Mouse (Mus musculus) thymus, postnatal 4 days (tissue): ENCODE results near the gene Drosha.

Experiments used
- DNase-seq: peaks from one replicate; pipeline ENCODE4 v3.0.0; 2021

Drosha gene

DNA sequence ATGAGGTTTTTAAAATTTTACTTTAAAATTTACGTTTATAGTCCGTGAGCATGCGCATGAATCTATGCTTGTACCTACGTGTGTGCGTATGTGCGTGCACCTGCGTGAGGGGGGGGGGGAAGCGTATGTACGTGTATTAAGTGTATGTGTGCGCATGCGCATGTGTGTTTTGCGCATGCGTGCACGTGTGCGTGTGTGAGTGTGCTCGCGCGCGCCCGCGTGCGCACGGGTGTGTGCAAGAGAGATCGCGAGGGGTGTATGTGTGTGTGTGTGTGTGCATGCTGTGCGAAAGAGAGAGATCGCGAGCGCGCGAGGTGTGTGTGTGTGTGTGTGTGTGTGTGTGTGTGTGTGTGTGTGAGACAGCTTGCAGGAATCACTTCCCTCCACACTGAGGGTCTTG, 8.8 kb downstream of the Drosha start:
- no peak for DNase-seq

DNA sequence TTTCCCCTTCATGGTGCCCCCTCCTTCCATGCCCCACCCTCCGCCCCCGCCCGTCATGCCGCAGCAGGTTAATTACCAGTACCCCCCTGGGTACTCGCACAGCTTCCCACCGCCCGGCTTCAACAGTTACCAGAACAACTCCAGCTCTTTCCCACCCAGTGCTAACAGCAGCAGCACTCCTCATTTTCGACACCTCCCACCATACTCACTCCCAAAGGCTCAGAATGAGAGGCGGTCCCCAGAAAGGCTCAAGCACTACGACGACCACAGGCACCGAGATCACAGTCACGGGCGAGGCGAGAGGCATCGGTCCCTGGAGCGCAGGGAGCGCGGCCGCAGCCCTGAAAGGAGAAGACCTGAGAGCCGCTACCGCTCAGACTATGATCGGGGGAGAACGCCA, 9.6 kb downstream of the Drosha start:
- no peak for DNase-seq

- DNase-seq, result no peak
Measured at GRCm38 (mm10) chr15:12840737-12841136, 16.1 kb downstream of the Drosha start.

GRCm38 (mm10) chr15:12842833-12843232, 18.2 kb downstream of the Drosha start:
- peak; percentile 25 for DNase-seq

DNA sequence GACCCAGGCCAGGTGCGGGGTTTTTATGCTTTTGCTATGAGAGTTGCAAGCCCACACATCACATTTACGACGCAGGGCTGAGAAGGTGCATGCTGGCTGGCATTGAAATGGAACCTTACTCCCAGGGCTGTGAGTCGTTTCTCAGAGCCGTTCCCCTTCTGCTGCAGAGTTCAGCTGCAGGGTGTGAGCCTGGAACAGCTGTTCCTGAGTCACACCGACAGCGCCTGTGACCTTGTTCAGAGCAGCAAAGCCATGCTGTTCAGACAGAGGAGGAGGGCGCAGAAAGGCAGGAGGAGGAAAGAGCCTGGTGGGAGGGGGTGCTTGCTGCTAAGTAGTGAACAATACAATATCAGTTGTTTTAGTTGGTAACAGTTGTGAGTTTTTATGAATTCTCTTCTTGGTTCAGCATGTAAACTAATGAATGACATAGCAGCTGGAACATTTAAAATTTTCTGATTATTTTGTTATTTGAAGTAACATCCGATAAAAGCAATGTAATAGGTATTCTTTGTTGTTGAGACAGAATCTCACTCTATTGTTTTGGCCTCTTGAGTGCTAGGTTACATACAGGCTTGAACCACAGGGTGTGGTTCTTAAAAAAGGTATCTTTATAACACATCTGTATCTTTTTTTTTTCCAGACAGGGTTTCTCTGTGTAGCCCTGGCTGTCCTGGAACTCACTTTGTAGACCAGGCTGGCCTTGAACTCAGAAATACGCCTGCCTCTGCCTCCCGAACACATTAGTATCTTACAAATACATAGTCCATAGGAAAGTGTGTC, 23.8 kb downstream of the Drosha start:
- DNase-seq, result no peak

DNA sequence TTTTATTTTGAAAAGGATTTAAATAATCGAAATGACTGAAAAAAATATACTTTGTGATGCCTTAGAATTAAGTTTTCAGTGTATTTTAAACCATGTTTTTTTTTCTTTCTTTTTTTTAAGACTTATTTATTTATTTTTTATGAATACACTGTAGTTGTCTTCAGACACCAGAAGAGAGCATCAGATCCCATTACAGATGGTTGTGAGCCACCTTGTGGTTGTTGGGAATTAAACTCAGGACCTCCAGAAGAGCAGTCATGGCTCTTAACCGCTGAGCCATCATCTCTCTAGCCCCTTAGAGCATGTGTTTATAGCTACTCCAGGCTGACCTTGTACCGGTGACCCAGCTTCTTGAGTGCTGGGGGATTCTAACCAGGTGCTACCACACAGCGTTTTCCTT, 24.8 kb downstream of the Drosha start:
- no peak for DNase-seq

DNA sequence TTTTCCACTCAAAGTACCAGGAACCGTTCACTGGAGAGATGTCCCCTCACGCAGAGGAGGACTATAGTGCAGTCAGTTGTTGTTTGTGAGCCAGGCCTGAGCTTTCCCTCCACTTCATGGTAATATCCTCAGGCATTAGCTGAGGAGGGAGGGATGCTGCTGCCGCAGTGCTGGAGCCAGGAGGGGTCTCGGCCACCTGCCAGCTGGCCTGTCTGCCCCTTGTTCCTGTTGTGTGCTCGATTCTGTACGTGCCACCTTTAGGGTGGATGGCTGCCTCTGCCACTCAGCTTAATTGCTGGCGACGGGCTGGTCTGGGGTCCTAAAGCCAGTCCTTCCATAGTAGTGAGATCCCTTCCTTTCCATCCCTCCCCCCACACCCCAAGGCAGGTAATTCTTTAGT, 28.9 kb downstream of the Drosha start:
- DNase-seq, result no peak

DNA sequence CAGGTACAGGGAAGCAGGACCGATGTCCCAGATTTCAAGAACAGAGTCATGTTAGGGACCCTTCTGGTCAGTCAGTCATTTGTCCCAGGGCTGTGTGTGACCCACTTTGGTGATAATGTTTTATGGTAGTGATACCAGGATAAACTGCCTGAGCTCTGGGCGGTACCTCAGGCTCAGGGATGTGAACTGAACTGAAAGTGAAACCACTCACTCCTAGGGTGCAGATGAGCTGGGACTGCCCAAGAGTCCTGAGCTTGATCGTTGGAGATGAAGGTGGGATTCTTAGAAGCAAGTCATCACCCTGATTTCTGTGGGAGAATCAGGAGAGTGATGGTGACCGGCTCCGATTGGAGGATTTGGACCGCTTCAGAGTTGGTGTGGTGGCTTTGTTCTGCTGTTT, 32.2 kb downstream of the Drosha start:
- no peak for DNase-seq

DNA sequence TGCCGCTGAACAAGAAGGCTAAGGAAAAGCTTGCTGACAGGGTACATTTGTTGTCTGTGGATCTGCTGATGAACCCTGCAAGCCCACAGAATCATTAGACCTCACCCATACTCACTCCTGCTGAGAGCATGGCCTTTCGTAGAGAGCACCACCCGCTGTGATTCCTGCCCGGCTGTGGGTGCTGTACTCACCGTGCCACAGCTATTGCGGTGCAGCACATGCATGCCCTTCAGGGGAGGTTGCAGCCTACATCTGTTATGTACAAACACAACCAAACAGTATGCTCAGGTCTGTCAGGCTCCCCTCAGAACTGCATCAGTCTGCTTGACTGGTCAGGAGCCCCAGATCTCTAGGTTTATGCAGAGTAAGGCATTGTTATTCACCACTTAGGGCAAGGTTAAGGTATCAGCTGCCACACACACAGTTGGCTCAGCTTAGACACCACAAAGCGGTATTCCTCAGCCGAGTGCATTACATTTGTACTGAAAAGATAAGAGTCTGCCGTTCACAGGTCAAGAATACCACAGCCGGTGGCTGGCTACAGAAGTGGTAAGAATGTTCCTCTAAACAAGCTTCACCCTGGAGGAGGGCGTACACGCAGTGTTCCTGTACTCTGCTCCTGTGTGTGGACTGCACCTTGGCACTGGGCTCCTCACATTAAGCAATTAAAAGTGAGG, 33.4 kb downstream of the Drosha start:
- DNase-seq, result no peak

DNA sequence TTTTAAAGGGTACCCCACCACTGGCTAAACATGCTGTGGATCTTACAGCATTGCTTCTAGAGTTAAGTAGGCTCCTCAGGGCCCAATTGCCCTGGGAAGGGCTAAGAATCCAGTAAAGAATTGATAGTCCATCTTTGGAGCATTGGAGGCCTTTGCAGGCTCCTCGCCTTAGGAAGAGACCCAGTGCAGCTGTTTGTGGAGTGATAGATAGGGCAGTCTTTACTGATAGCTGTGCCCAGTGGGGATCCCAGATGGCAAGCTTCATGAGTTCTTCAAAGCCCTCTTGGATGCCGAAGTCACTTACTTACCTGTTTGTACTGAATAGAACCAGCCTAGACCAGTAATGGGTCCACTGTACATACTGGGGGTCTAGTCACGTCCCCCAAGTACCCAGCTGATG, 34.0 kb downstream of the Drosha start:
- no peak for DNase-seq

DNA sequence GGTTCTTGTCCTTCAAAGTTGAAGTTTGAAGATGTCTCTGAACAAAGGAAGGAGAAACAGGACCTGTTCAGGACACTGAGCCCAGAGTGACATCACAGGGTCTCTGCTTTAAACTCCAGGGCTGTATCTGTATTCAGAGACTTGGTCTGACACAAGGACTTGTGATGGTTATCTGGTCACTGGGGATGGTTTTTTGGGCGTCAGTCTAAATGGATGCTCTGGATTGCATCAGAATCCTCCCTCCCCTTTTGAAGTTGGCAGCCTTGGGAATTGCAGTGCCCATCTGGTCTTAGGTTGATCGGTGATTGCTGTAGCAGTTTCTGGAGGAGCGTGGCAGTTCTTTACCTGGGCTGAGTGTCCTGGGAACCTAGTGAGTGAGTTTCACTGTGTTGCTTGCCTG, 37.4 kb downstream of the Drosha start:
- no peak for DNase-seq

DNA sequence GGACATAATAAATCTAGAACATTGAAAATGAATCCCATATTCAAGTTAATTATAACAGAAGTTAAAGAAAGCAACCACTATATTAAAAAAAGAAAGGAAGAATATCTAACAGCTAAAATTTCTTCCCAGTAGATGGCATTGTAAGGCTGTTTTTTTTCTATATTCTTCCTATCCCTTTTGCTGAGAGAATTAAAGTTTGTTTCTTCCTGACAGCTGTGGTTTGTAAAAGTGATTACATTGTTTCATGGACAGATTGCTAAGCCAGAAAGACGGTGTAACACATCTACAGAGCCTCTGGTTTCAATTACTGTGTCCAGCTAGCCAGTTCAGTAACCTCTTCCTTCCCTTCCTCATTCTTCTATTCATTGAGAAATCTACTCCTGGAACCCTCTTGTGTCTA, 39.1 kb downstream of the Drosha start:
- no peak for DNase-seq

- DNase-seq, result no peak
Measured at GRCm38 (mm10) chr15:12865595-12866314, 41.1 kb downstream of the Drosha start.

- no peak for DNase-seq
Measured at GRCm38 (mm10) chr15:12867269-12867668, 42.7 kb downstream of the Drosha start.

DNA sequence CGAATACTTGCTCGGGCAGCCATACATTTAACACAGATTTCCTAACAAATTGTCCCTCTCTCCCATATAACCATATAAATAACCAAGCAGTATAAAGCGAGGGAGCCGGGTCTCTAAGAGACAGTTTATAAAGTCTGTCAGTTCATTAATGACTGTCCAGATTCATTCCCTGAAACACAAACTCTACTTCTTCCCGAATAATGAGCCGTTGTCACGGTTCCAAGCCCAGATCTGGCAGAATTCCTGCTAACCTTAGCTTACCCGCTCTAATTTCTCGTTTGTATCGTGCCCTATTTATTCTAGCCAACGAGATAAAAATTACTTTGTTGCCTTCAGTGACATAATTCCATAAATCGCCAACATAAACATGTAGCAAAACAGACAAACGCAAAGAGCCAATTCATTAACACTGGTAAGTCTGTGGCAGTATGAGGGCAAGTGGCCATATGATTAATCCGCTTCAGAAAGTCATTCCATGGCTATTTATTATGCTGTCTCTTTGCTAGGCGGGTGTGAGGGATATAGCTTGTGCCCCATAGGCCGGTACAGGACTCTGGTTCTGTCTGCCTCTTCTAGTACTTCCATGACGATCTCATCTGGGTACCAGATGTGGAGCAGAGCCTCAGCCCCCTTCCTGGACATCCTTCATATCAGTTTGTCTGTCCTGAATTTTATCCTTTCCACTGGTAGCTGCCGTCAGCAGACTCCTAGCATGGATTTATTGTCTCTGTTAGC, 51.0 kb downstream of the Drosha start:
- DNase-seq, result no peak

DNA sequence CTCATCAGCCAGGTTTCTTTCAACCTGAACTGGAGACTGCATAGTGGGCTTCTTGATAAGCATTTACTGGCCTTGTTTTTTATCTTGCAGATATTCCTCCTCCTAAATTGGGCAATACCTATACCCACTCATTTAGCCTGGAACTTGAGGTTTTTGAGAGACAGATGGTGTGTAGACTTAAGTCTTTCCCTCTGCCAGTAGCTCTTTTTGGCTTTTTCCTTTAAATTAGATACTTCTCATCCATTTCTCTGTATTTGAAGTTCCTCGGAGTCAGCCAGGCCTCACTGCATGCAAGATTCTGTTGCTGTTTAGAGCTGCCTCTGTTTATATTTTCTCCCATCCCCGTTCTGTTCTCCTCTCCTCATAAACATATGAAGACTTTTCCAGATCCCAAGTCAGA, 51.7 kb downstream of the Drosha start:
- DNase-seq, result no peak

DNA sequence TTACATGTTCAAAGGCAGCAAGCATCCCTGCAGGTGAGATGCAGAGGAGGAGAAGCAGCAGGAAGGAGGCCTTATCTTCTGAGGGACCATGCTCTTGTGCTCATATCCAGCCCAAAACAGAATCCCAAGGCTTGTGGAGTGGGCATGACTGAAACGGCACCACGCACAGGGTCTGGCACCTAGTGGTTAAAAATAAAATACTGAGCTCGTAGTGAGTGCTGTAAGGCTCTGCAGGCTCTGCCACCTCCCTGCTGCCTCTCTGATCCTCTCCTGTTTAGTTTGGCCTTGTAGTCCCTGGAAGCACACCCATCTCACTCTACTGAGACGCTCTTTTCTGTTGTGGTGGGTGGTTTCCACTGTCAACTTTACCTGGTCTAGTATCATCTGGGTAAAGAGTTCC, 52.3 kb downstream of the Drosha start:
- DNase-seq, result no peak

DNA sequence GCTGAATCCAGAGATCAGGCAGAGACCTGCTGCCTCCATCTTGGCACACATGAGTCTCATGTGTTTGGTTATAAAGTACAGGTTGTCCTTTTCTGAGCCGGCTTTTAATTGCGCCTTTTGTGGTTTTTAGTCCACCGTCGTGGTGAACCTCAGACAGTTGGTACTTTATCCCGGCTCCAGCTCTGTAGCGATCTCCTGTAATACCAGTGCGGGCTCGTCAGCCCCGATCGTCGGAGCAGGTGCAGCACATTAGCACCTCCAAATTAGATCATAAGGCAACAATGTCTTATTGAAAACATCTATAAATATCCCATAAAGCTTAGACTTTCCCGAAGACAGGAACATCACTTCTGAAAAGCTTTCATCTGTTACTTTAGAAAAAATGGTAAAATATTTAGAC, 53.3 kb downstream of the Drosha start:
- no peak for DNase-seq

GRCm38 (mm10) chr15:12878581-12878980, 54.0 kb downstream of the Drosha start:
- DNase-seq, result no peak

- no peak for DNase-seq
Measured at GRCm38 (mm10) chr15:12879937-12880336, 55.3 kb downstream of the Drosha start.

GRCm38 (mm10) chr15:12884855-12885254, 60.2 kb downstream of the Drosha start:
- DNase-seq, result no peak

- DNase-seq, result no peak
Measured at GRCm38 (mm10) chr15:12885361-12885760, 60.7 kb downstream of the Drosha start.

GRCm38 (mm10) chr15:12887206-12887605, 62.6 kb downstream of the Drosha start:
- DNase-seq, result no peak
